Mouse (Mus musculus): Measurements from ENCODE around the gene Rtn4r. TPM values are rescaled to one million over a fixed set of nuclear protein-coding genes. Genes with fewer than 3 reads are reported as not detected.

Gene Rtn4r
- 0.85 TPM for polyA plus RNA-seq (2015; fragmentation: Illumina TruSeq; extraction: RNeasy Lipid Tissue Mini Kit (QIAGEN cat#74804); ENCODE audit: insufficient read depth, low read depth, low replicate concordance)

DNA sequence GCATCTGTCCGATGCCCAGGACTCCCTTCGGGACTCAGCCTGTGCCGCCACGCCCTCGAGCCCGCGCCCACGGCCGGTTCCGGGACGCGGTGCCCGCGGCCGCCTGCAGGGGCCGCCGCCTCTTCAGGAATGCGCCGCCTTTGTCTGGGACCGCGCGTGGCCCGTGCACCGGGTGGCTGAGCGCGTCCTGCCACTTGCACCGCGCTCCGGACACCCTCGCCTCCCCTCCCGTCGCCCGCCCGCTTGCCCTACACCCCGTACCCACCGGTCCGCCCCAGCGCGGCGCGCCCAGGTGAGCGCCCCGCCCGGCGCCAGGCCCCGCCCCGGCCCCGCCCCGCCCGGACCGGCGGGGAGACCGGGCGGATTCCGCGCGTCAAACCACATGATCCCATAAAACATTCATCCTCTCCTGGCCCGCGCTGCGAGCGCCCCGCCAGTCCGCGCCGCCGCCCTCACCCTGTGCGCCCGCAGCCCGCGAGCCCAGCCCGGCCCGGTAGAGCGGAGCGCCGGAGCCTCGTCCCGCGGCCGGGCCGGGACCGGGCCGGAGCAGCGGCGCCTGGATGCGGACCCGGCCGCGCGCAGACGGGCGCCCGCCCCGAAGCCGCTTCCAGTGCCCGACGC, at the start of gene Rtn4r:
Gene Rtn4r (plus strand): TSS at position 402 of the 621 bp plus-strand sequence.

Other genes with a start within 250 kb of the Rtn4r start
- 0.96 TPM for gene Gm20518, start 236.0 kb upstream of the Rtn4r start, polyA plus RNA-seq (2015; fragmentation: Illumina TruSeq; extraction: RNeasy Lipid Tissue Mini Kit (QIAGEN cat#74804); ENCODE audit: insufficient read depth, low read depth, low replicate concordance)
- not detected for gene Tssk1, start 233.4 kb upstream of the Rtn4r start, polyA plus RNA-seq (2015; fragmentation: Illumina TruSeq; extraction: RNeasy Lipid Tissue Mini Kit (QIAGEN cat#74804); ENCODE audit: insufficient read depth, low read depth, low replicate concordance)
- gene Dgcr2, start 229.1 kb upstream of the Rtn4r start, polyA plus RNA-seq (2015; fragmentation: Illumina TruSeq; extraction: RNeasy Lipid Tissue Mini Kit (QIAGEN cat#74804); ENCODE audit: insufficient read depth, low read depth, low replicate concordance), result 14.2 TPM
- gene Tssk2, start 229.0 kb upstream of the Rtn4r start, polyA plus RNA-seq (2015; fragmentation: Illumina TruSeq; extraction: RNeasy Lipid Tissue Mini Kit (QIAGEN cat#74804); ENCODE audit: insufficient read depth, low read depth, low replicate concordance), result not detected
- 8.3 TPM for gene Ess2, start 216.3 kb upstream of the Rtn4r start, polyA plus RNA-seq (2015; fragmentation: Illumina TruSeq; extraction: RNeasy Lipid Tissue Mini Kit (QIAGEN cat#74804); ENCODE audit: insufficient read depth, low read depth, low replicate concordance)
- not detected for gene Gsc2, start 212.6 kb upstream of the Rtn4r start, polyA plus RNA-seq (2015; fragmentation: Illumina TruSeq; extraction: RNeasy Lipid Tissue Mini Kit (QIAGEN cat#74804); ENCODE audit: insufficient read depth, low read depth, low replicate concordance)
- gene Slc25a1, start 199.4 kb upstream of the Rtn4r start, polyA plus RNA-seq (2015; fragmentation: Illumina TruSeq; extraction: RNeasy Lipid Tissue Mini Kit (QIAGEN cat#74804); ENCODE audit: insufficient read depth, low read depth, low replicate concordance), result 21.8 TPM
- gene Vpreb2, start 147.2 kb upstream of the Rtn4r start, polyA plus RNA-seq (2015; fragmentation: Illumina TruSeq; extraction: RNeasy Lipid Tissue Mini Kit (QIAGEN cat#74804); ENCODE audit: insufficient read depth, low read depth, low replicate concordance), result not detected
- gene Dgcr6, start 74.8 kb upstream of the Rtn4r start, polyA plus RNA-seq (2015; fragmentation: Illumina TruSeq; extraction: RNeasy Lipid Tissue Mini Kit (QIAGEN cat#74804); ENCODE audit: insufficient read depth, low read depth, low replicate concordance), result 22.8 TPM
- gene Prodh, start 37.4 kb upstream of the Rtn4r start, polyA plus RNA-seq (2015; fragmentation: Illumina TruSeq; extraction: RNeasy Lipid Tissue Mini Kit (QIAGEN cat#74804); ENCODE audit: insufficient read depth, low read depth, low replicate concordance), result 19.4 TPM
- gene Ccdc188, start 90.2 kb downstream of the Rtn4r start, polyA plus RNA-seq (2015; fragmentation: Illumina TruSeq; extraction: RNeasy Lipid Tissue Mini Kit (QIAGEN cat#74804); ENCODE audit: insufficient read depth, low read depth, low replicate concordance), result not detected
- 5.1 TPM for gene Zdhhc8, start 107.5 kb downstream of the Rtn4r start, polyA plus RNA-seq (2015; fragmentation: Illumina TruSeq; extraction: RNeasy Lipid Tissue Mini Kit (QIAGEN cat#74804); ENCODE audit: insufficient read depth, low read depth, low replicate concordance)
- 31.2 TPM for gene Trmt2a, start 121.0 kb downstream of the Rtn4r start, polyA plus RNA-seq (2015; fragmentation: Illumina TruSeq; extraction: RNeasy Lipid Tissue Mini Kit (QIAGEN cat#74804); ENCODE audit: insufficient read depth, low read depth, low replicate concordance)
- gene Ranbp1, start 121.1 kb downstream of the Rtn4r start, polyA plus RNA-seq (2015; fragmentation: Illumina TruSeq; extraction: RNeasy Lipid Tissue Mini Kit (QIAGEN cat#74804); ENCODE audit: insufficient read depth, low read depth, low replicate concordance), result 17.3 TPM
- gene Gm49776, start 130.7 kb downstream of the Rtn4r start, polyA plus RNA-seq (2015; fragmentation: Illumina TruSeq; extraction: RNeasy Lipid Tissue Mini Kit (QIAGEN cat#74804); ENCODE audit: insufficient read depth, low read depth, low replicate concordance), result not detected
- 5.9 TPM for gene Dgcr8, start 161.6 kb downstream of the Rtn4r start, polyA plus RNA-seq (2015; fragmentation: Illumina TruSeq; extraction: RNeasy Lipid Tissue Mini Kit (QIAGEN cat#74804); ENCODE audit: insufficient read depth, low read depth, low replicate concordance)
- gene Tango2, start 220.5 kb downstream of the Rtn4r start, polyA plus RNA-seq (2015; fragmentation: Illumina TruSeq; extraction: RNeasy Lipid Tissue Mini Kit (QIAGEN cat#74804); ENCODE audit: insufficient read depth, low read depth, low replicate concordance), result 13.1 TPM
- 10.9 TPM for gene Arvcf, start 220.5 kb downstream of the Rtn4r start, polyA plus RNA-seq (2015; fragmentation: Illumina TruSeq; extraction: RNeasy Lipid Tissue Mini Kit (QIAGEN cat#74804); ENCODE audit: insufficient read depth, low read depth, low replicate concordance)

All from pancreas, adult 10 weeks (tissue).